Mouse (Mus musculus) ES-E14 (cell line): ENCODE data around the gene Teddm2. TPM values are rescaled to one million over a fixed set of nuclear protein-coding genes. Genes with fewer than 3 reads are reported as not detected.

ENCODE experiments used
- DNase-seq: peaks from one replicate; pipeline ENCODE4 v3.0.0-alpha.2; 2013; ENCODE audit warnings: low read depth, low spot score
- H3K27ac ChIP-seq: 2 replicates; pipeline ENCODE4 v1.5.1; 2012; ENCODE audit warnings: low read depth, mild to moderate bottlenecking, low read length, moderate library complexity, mixed read lengths; ENCODE audit not compliant: poor library complexity, insufficient read depth, severe bottlenecking
- H3K36me3 ChIP-seq: 2 replicates; pipeline ENCODE4 v1.6.1; 2012; ENCODE audit warnings: mild to moderate bottlenecking, low read length, moderate library complexity, mixed read lengths; ENCODE audit not compliant: control insufficient read depth, poor library complexity, insufficient read depth, severe bottlenecking
- H3K4me1 ChIP-seq, 2 experiments: fragments of 150-350 bp in 1 of 2; sonication (generic) in 1 of 2; 2 replicates each; pipeline ENCODE4 v1.6.1; 2012; ENCODE audit warnings: low read length in 2 of 2, mild to moderate bottlenecking in 1 of 2, mixed read lengths in 1 of 2; ENCODE audit not compliant: control insufficient read depth in 2 of 2, insufficient read depth in 2 of 2, poor library complexity in 1 of 2
- H3K4me3 ChIP-seq, 2 experiments: fragments of 150-350 bp in 1 of 2; sonication (generic) in 1 of 2; 2 replicates each; pipeline ENCODE4 v1.5.1; 2012; ENCODE audit warnings: low read length in 2 of 2, low read depth in 1 of 2, mild to moderate bottlenecking in 1 of 2, mixed read lengths in 1 of 2; ENCODE audit not compliant: insufficient read depth in 1 of 2, poor library complexity in 1 of 2, severe bottlenecking in 1 of 2
- H3K9ac ChIP-seq: 2 replicates; pipeline ENCODE4 v1.6.1; 2012; ENCODE audit warnings: low read depth, mild to moderate bottlenecking, low read length, mixed read lengths; ENCODE audit not compliant: poor library complexity, insufficient read depth, severe bottlenecking
- H3K9me3 ChIP-seq: fragments of 150-350 bp; sonication (generic); 2 replicates; pipeline ENCODE4 v1.6.1; 2012; ENCODE audit warnings: low read depth, mild to moderate bottlenecking, low read length; ENCODE audit not compliant: control insufficient read depth, insufficient read depth
- CHD2 ChIP-seq: IDR thresholded peaks from 2 replicates; pipeline ENCODE4 v1.6.1; 2014; ENCODE audit warnings: mild to moderate bottlenecking, low read depth, low read length, inconsistent platforms
- HCFC1 ChIP-seq: IDR thresholded peaks from 2 replicates; pipeline ENCODE4 v1.6.1; 2012; ENCODE audit warnings: low read length, inconsistent platforms, borderline replicate concordance; ENCODE audit not compliant: insufficient read depth
- MAFK ChIP-seq: IDR thresholded peaks from 2 replicates; pipeline ENCODE4 v1.6.1; 2014; ENCODE audit warnings: mild to moderate bottlenecking, low read depth, low read length, inconsistent platforms; ENCODE audit not compliant: insufficient read depth
- ZC3H11A ChIP-seq: IDR thresholded peaks from 2 replicates; pipeline ENCODE4 v1.6.1; 2012; ENCODE audit warnings: low read depth, mild to moderate bottlenecking, inconsistent platforms, low read length, borderline replicate concordance
- ZNF384 ChIP-seq: IDR thresholded peaks from 2 replicates; pipeline ENCODE4 v1.6.1; 2012; ENCODE audit warnings: low read depth, low read length, inconsistent platforms
- in situ Hi-C, 2 experiments: fragments of 600-800 bp; cut with MboI; formaldehyde crosslinking; loops; one replicate each; pipeline ENCODE4 v1.15.1; 2025; ENCODE audit warnings: low sequenced_read_pairs in 2 of 2, inconsistent platforms in 1 of 2; ENCODE audit not compliant: unreplicated experiment in 2 of 2
- total RNA-seq: library from RNA; depleted of rRNA; stranded (reverse); fragments of 300-350 nt; gene quantifications from 2 replicates; pipeline ENCODE4 v1.2.3, GENCODE M21; 2012

Teddm2 gene
- total RNA-seq, 1 experiment: 0.62 TPM

- TF ChIP-seq ZNF384: no peak
- no peak for TF ChIP-seq HCFC1
- TF ChIP-seq ZC3H11A: no peak
- no peak for TF ChIP-seq MAFK
- no peak for TF ChIP-seq CHD2
- H3K4me3 ChIP-seq: no peak overlapping the region
- DNase-seq: no peak
- H3K27ac ChIP-seq: no peak overlapping the region
- H3K9ac ChIP-seq: no peak overlapping the region
- no peaks in the 10 kb centered on the region for H3K9me3 ChIP-seq
- H3K4me1 ChIP-seq: no peaks in the 10 kb centered on the region
- no peaks in the 10 kb centered on the region for H3K36me3 ChIP-seq
- in situ Hi-C loops: no loop called here
Observed at GRCm38 (mm10) chr1:153940986-153941385, 41.0 kb upstream of the Teddm2 start.

GRCm38 (mm10) chr1:153937025-153937424 is 37.0 kb upstream of the Teddm2 start:
- Histone ChIP-seq H3K9me3 (no peaks in the 10 kb centered on the region), H3K36me3 (no peaks in the 10 kb centered on the region), H3K4me1 (peaks cover 0 to 5% of the 10 kb centered on the region in 2 experiments; a peak in 1 of 4 replicates)

GRCm38 (mm10) chr1:153935844-153936380 is 35.9 kb upstream of the Teddm2 start:
- Histone ChIP-seq H3K36me3 (no peaks in the 10 kb centered on the region), H3K9me3 (no peaks in the 10 kb centered on the region), H3K9ac (no peak overlapping the region), H3K27ac (no peak overlapping the region), H3K4me3 (no peak overlapping the region), H3K4me1 (peaks cover 0 to 5% of the 10 kb centered on the region in 2 experiments; a peak in 1 of 4 replicates)
- DNase-seq: no peak
- in situ Hi-C loops: no loop called here
- TF ChIP-seq ZNF384 (no peak), ZC3H11A (no peak), CHD2 (no peak)

More at GRCm38 (mm10) chr1:153937025-153937424, 37.0 kb upstream of the Teddm2 start:
- DNase-seq: no peak
- in situ Hi-C loops: no loop called here
- TF ChIP-seq ZC3H11A (no peak), CHD2 (no peak), MAFK (no peak), HCFC1 (no peak), ZNF384 (no peak)
- Histone ChIP-seq H3K27ac (no peak overlapping the region), H3K4me3 (no peak overlapping the region), H3K9ac (no peak overlapping the region)

GRCm38 (mm10) chr1:153933772-153934171 is 33.7 kb upstream of the Teddm2 start:
- in situ Hi-C loops: no loop called here
- Histone ChIP-seq H3K4me1 (peaks cover 0 to 5% of the 10 kb centered on the region in 2 experiments; a peak in 1 of 4 replicates), H3K4me3 (no peak overlapping the region), H3K9me3 (no peaks in the 10 kb centered on the region), H3K27ac (no peak overlapping the region), H3K9ac (no peak overlapping the region), H3K36me3 (no peaks in the 10 kb centered on the region)
- TF ChIP-seq ZC3H11A (no peak), HCFC1 (no peak), MAFK (no peak), ZNF384 (no peak), CHD2 (no peak)
- DNase-seq: no peak

GRCm38 (mm10) chr1:153930431-153930830 is 30.4 kb upstream of the Teddm2 start:
- no peak for TF ChIP-seq CHD2
- no peak for TF ChIP-seq ZC3H11A
- no peak for TF ChIP-seq ZNF384
- no peak for TF ChIP-seq MAFK
- no peak for TF ChIP-seq HCFC1
- Histone ChIP-seq H3K4me1 (peaks cover 0 to 2% of the 10 kb centered on the region in 2 experiments; a peak in 1 of 4 replicates), H3K27ac (no peak overlapping the region), H3K4me3 (no peak overlapping the region), H3K9ac (no peak overlapping the region), H3K9me3 (no peaks in the 10 kb centered on the region), H3K36me3 (no peaks in the 10 kb centered on the region)
- in situ Hi-C loops: no loop called here
- no peak for DNase-seq
